Mouse (Mus musculus): Measurements from ENCODE around the gene Fundc1.
A peak's percentile ranks its signal among the peaks of the same experiment; 100 is the strongest.
"Not testable (repeated sequence)": the region's sequence is repeated elsewhere in the genome, so short reads cannot be mapped to it uniquely, and the experiment has no call there.

Gene Fundc1

DNA sequence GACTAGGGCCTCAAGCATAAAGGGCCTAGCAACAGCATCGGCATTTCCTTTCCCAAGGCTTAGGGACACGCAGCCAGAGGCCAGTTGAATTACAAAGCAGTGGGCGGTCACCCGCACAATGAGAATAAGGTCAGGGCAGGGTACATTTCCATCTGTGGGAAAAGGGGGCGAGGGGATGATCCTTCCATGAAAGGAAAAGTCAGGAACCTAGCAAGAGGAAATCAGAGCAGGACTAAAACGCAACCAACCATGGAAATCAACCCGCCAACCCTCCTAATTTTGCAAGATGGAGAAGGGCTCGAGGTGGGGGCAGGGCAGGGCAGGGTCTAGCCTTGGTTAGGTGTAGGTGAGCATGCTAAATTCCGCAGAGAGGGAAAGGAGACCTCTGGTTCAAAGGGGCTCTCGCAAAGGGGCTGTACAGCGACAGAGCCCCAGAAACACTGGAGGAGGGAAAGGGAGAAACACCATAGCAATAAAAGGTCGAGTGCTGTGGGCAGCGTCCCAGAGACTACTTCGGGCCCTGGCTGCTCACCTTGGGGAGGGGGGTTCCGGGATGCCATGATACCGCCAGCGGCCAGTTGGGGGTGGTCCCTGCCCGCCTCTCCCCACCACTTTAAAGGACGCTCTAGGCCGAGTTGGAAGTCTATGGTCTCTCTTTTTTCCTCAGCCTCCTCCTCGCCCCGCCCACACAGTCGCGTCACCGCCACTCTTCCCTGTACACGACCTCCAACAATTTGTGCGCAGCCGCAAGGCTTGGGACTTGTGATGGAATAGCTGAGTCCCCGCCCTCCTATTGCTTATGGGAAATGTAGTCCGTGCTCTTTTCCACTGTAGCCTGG is at the start of gene Fundc1:
Gene Fundc1, minus strand, starts transcription at position 705 of the 839 bp plus-strand sequence.
- peak; percentile 92 for DNase-seq (ENCODE audit: low spot score)

DNA sequence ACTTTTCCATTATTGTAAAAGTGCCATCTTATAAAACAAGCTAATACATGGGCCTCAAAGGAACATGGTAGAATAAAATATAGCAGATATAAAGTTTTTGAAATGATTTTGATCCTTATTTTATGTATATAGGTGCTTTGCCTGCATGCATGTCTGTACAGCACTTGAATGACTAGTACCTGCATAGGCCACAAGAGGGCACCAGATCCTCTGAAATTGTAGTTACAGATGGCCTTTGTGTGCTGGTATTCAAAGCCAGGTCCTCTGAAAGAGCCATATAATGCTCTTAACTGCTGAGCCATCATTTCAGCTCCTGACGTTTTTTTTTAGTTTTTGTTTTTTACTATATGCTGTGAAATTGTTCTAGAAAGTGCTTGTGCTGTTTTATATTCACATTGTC is 39.1 kb upstream of the Fundc1 start:
- no peak for DNase-seq (ENCODE audit: low spot score)

DNA sequence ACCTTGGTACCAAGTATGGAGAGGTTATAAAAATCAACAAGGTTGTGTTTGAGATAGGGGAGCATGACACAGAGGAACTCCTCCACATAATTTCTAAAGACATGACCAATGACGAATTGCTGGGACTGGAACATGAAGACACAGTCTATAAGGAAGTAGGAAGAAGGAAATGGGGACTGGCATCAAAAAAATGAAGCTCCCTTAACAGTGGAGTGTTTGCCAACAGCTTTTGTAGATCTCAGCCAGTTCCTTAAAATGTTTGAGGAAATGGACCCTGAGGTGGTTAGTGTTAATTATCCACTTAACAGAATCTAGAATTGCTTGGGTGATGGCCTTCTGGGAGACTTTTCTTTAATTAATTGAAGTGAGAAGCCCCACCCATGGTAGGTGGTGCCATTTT is 36.6 kb upstream of the Fundc1 start:
- no peak for DNase-seq (ENCODE audit: low spot score)

DNA sequence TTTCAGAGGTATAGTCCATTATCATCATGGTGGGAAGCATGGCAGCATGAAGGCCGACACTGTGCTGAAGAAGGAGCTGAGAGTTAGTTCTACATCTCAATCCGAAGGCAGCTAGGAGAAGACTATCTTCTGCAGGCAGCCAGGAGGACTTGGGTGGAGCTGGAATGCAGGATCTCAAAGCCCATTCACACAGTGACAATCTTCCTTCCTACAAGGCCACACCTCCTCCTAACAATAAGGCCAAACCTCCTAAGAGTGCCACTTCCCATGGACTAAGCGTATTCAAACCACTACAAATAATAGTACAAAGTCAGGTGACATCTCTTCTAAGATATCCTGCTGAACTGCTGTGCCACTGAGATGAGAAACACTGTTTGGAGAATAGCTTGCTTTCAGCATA is 35.5 kb upstream of the Fundc1 start:
- DNase-seq (ENCODE audit: low spot score) = no peak

DNA sequence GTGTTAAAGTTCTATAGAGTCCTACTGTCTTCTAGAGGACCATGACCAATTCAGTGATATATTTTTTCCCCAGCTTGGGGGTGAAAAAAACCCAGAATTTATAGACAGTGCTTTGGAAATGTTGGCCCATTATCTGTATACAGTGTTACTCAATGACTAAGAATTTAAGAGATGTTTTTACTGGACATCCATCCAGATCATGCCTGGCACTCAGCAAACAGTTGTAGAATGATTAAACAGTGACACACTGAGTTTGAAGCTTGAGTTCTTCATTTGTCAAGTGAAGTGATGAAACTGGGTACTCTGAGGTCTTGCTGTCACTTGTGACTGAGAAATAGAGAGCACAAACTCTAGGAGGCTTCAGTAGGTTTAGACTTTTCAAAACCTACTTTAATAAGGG is 21.2 kb upstream of the Fundc1 start:
- DNase-seq (ENCODE audit: low spot score) = no peak

DNA sequence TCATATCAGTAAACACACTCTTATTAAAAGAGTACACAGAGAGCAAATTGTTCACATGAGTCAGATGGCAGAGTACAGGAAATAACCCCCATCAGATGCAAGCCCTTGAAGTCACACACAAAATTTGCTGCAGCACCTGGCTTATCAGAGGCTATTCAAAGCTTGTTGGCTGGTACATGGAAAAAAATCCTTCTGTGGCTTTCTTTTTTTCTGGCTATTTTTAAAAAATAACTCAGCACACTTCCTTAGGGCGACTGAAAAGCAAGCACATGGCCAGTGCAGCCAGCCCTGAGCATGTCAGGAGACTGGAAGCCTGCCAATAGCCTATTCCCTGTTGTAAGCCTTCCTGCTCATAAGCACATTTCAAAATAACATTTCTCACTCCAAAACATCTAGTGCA is 18.6 kb upstream of the Fundc1 start:
- no peak for DNase-seq (ENCODE audit: low spot score)

DNA sequence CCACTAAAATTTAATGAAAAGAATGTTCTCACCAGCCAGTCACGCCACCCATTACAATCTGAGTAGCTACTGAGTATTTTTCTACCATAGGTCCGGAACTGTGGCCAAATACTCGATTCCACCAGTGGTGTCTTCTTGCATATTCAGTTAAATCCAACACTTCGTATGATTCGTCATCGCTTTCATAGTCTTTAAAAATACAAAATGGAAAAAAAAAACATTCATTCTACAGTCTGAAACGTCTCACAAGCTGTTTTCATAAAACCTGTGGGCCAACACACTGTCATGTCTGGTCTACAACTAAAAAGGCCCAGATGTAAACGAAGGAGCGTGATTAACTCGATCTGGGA is 879 bp downstream of the Fundc1 start:
- peak; percentile 2 for DNase-seq (ENCODE audit: low spot score)

DNA sequence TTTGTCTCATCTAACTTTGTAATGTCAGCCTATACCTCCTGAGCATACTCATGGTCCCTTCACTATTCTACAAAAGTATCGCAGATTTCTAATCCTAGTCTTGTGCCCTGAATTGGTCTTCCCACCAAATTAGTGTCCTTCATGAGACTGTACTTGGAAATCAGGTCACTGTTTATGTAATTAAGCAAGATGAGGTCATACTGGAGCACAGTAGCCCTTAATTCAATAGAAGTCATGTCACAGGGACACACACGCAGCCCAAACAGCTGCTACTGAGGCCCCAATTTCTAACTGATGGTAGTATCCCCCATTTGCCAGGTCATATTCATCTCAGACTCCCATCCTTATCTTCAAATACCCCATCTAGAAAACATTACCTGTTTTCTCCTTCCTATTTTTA is 3.5 kb downstream of the Fundc1 start:
- no peak for DNase-seq (ENCODE audit: low spot score)

DNA sequence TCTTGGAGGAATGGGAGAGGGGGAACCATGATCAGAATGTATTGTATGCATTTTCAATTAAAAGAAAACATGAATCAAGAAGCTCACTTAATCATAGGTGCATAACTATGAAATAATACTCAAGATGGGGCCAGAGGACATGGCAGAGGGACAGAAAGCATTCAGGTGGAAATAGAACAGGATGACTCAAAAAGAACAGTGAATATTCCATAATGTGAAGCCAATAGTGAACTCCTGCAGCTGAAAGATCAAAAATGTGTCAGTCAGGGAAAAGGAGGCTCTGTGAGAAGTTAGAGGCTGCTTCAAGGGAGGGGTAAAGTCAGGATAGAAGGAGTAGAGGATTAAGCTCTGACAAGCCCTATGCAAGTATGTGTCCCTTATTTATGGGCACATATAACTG is 6.4 kb downstream of the Fundc1 start:
- DNase-seq (ENCODE audit: low spot score) = no peak

DNA sequence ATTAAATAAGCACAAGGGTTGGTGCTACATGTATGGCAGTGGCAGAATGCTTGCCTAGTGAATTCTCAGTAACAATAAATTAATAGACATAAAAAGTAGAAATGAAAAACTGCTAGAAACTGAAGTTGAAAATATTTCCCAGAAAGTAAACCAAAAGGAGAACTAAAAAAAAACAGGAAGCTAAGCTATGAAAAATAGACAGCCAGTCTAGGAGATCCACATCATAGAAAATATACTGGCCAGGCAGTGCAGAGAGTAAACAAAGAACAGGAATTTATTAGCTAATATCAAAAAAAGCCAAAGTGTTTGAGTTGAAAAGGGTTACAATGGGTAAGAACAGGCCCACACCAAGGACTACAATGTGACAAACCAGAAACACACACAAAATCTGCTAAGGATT is 7.4 kb downstream of the Fundc1 start:
- DNase-seq (ENCODE audit: low spot score) = no peak

DNA sequence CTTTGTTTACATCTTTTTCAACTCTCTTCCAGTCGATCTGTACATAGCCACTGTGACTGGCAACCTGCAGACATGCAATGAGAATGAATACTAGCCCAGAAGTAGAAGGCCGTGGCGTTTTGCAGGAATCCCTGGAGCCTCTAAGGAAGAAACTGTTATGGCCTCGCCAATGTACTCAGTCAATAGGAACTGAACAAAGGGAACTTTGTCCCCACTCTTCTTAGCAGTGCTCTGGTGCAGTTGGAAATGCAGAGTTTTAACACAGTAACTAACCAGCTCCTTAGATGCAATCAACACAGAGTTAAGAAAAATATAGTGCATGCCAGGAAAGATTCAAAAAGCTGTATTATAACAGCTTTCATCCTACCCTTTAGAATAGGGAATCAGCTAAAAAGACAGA is 13.4 kb downstream of the Fundc1 start:
- DNase-seq (ENCODE audit: low spot score) = no peak

DNA sequence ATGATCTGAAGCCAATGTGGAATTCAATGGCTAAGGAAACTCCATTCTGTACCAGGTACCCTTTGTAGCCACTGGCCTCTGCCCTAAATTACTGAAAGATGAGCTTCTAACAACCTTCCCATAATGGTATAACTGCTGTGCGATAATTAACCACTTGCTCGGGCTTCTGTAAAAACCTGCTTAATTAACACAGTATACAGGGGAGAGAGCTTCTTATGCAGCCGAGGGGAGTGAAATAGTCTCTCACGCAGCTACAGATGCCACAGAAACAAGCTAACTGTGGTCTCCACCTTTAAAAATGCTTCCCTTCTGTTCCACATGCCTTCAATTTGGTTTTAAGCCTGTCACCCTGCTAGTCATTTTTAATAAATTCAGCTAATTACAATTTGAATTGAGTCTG is 17.6 kb downstream of the Fundc1 start:
- DNase-seq (ENCODE audit: low spot score) = no peak

DNA sequence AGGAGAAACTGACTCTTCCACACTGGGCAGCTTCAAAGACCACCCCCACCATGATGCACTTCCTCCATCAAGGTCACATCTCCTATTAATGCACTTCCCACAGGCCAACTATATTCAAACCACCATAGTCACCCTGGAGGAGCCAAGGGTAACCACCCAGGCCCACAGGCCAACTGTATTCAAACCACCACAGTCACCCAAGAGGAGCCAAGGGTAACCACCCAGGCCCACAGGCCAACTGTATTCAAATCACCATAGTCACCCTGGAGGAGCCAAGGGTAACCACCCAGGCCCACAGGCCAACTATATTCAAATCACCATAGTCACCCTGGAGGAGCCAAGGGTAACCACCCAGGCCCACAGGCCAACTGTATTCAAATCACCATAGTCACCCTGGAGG is 20.5 kb downstream of the Fundc1 start:
- not testable (repeated sequence) for DNase-seq (ENCODE audit: low spot score)

DNA sequence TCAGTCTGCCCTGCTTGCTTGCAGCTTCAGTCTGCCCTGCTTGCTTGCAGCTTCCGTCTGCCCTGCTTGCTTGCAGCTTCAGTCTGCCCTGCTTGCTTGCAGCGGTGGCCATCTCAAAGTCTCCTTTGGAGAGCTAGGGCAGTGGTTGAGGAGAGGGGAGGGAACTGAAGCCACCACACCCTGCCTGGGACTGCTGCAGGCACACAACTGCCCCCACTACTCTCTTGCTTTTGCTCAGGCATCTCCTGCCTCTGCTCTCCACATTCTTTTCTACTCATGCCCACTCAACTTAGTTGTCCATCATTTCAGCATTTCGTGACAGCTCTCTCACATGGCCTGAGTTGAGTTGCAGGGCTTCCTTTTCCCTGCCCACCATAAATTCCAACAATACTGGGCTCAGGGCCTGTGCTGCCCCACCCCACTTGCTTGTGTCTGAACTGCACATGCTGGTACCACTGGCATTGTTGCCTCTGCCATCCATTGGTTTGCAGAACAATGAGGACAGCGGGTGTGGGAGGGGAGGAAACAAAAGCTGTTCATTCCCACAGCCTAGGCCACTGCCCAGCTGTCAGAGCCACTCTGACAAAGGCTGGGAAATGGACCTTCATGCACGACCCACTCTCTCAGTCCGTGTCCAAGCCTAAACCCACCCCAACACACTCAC is 24.9 kb downstream of the Fundc1 start:
- no peak for DNase-seq (ENCODE audit: low spot score)

DNA sequence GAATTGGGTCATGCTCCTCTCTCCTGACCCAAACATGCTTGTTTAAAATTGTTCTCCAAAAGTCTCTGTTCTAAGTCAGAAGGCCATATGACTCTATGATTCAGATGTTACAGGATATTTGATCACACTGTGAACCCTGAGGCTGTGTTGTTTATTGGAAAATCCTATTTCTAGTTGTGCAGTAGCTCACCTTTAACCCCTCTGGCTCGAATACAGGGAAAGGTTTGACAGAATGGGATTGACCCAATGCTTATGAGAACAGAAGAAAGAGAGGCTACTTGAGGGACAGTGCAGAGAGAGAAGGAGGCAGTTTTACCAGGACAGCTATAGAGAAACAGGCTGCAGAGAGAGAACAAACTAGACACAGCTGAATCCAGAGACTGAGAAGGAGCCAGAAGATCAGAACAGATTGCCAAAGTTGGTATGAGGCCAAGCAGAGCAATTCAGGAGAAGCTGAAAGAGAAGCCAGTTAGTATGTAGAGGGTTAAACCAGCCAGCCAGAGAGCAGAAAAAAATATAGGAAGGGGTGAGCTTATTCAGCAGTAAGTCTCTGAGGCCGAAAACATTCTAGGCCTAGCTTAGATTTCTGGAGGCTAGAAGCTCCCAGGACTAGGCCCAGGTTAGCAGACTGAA is 27.1 kb downstream of the Fundc1 start:
- DNase-seq (ENCODE audit: low spot score) = no peak

DNA sequence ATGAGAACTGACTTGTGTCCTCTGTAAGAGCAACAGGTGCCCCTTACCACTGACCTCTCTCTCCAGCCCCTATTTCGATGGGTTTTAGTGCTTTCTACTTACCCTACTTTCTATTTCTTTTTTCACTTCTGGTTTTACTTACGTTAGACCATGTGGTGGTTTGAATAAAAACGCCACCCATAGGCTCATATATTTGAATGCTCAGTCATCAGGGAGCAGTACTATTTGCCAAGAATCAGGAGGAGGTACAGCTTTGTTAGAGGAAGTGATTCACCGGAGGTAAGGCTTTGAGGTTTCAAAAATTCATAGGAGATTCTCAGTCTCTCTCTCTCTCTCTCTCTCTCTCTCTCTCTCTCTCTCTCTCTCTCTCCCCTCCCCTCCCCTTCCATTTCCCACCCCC is 34.4 kb downstream of the Fundc1 start:
- DNase-seq (ENCODE audit: low spot score) = no peak

DNA sequence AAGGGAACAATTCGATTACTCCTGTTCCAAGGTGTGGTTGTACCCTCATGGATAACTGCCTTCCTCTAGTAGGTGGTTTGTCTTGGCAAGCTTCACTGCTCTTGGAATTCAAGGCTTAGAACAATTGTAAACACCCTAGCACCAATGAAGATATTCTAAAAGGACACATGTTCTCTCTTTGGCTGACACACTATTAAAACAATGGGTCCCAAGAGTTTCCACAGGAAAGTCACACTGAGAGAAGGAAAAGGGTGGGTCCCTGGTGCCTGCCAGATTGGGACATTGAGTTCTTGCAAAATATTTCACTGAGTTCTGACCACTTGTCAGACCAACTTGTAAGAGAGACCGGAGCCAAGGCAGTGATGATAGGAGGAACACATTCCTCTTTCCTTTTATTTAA is 45.1 kb downstream of the Fundc1 start:
- DNase-seq (ENCODE audit: low spot score) = no peak

DNA sequence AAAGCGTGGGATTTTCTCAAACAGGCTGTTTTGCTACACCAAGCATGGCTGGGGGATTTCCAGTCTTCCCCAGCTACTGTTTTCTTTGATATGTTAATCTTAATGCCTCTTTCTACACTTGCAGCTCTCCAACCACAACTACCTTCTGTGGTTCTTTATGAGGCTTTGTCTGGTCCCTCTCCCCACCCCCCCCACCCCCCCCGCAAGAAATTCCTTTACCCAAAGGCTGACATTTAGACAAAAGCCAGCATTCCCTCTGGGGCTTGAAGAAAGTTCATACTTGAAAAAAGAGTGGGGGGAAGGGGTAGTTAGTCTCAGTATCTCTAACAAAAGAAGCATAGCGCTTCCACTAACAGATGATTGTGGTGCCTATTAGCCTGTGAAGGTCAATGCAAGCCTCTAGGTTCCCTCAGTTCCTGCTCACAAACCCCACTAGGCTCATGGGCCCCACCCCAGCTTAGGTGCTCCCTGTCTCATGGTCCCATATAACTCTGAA is 50.9 kb downstream of the Fundc1 start:
- DNase-seq (ENCODE audit: low spot score) = no peak

DNA sequence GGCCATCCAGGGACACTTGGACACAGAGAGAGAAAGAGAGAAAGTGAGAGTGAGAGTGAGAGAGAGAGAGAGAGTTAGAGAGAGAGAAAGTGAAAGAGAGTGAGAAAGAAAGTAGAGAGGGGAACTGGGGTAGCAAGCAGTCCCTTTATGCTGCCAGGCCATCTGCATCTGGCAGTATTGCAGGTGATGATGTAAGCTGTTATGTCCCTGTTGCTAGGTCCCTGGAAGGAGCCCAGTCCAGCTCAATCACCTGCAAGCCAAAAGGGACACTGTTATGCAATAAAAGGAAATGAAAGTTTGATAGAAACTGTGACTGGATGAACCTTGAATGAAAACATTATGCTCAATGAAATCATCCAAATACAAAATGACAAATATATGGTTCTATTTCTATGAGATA is 52.0 kb downstream of the Fundc1 start:
- no peak for DNase-seq (ENCODE audit: low spot score)

DNA sequence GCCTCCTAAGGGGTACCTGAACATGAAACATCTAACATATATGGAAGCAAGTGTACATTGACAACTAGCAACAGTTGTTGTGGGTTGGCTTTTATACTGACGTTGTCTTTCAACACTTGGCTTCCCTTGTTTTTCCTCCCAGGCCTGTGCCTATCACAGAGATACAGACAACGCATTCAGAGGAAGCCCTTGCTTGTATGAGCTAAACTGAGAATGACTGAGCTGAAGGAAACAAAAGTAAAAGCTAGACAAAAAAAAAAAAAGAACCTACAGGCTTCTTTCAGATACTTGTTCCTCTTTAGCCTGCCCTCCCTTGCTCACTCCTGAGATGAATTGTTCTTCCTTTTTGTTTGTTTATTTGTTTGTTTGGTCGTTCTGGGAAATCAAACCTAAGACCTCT is 58.1 kb downstream of the Fundc1 start:
- no peak for DNase-seq (ENCODE audit: low spot score)

DNA sequence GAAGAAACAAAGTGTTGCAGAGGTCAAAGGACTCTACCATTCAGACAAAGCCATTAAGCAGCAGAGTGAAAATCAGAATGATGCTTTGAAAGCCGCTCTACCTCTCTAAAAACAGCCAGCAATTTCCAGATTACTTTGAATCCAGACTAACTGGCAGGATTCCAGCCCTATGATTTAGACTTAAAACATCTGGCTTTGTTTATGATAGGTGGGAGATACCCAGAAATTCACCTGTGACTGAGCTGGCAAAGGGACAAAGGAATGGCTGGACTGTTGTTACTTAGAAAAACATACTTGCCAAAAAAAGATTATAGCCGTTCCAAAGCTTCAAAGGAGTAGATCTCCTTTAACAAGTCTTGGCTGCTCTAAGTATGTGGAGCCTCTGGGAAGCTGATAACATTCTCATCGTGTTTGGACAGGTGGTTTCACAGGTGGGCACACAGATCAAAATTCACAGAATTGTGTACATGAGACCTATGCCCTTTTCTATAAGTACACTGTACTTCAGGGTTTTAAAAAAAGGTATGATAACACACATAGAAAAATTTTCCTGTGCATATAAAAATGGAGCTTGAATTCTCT is 60.0 kb downstream of the Fundc1 start:
- DNase-seq (ENCODE audit: low spot score) = no peak
